Mouse (Mus musculus) C2C12 (cell line): ENCODE results near the gene Ssmem1. TPM values are rescaled to one million over a fixed set of nuclear protein-coding genes. Genes with fewer than 3 reads are reported as not detected.

Source experiments
- H3K27me3 ChIP-seq: one replicate; pipeline ENCODE4 v1.6.1; 2011; ENCODE audit not compliant: control insufficient read depth, insufficient read depth, insufficient read length
- H3K36me3 ChIP-seq: one replicate; pipeline ENCODE4 v1.6.1; 2011; ENCODE audit not compliant: control insufficient read depth, insufficient read depth
- H3K4me3 ChIP-seq: one replicate; pipeline ENCODE4 v1.5.1; 2011; ENCODE audit warnings: mild to moderate bottlenecking, control low read depth; ENCODE audit not compliant: poor library complexity, insufficient read depth, severe bottlenecking
- H3K79me2 ChIP-seq: one replicate; pipeline ENCODE4 v1.6.1; 2011; ENCODE audit not compliant: control insufficient read depth, insufficient read depth
- H3K79me3 ChIP-seq: one replicate; pipeline ENCODE4 v1.6.1; 2011; ENCODE audit warnings: low read depth, control low read depth
- H3ac ChIP-seq: one replicate; pipeline ENCODE3; 2011; ENCODE audit warnings: low read depth; ENCODE audit not compliant: control insufficient read depth, insufficient read length
- CEBPB ChIP-seq: IDR thresholded peaks from one replicate; pipeline ENCODE4 v1.6.1; 2011; ENCODE audit warnings: low read depth, mild to moderate bottlenecking, control low read depth, moderate library complexity
- CTCF ChIP-seq: IDR thresholded peaks from one replicate; pipeline ENCODE4 v1.5.1; 2011; ENCODE audit not compliant: control insufficient read depth, insufficient read depth, insufficient read length
- FOSL1 ChIP-seq: IDR thresholded peaks from one replicate; pipeline ENCODE4 v1.8.0; 2011; ENCODE audit warnings: mild to moderate bottlenecking, low read length; ENCODE audit not compliant: poor library complexity, insufficient read depth, severe bottlenecking
- MAX ChIP-seq: IDR thresholded peaks from one replicate; pipeline ENCODE4 v1.6.1; 2011; ENCODE audit warnings: mild to moderate bottlenecking, control low read depth
- MYOD1 ChIP-seq: IDR thresholded peaks from one replicate; pipeline ENCODE4 v1.6.1; 2011; ENCODE audit warnings: low read depth; ENCODE audit not compliant: control insufficient read depth, insufficient read length
- MYOG ChIP-seq: IDR thresholded peaks from one replicate; pipeline ENCODE4 v1.6.1; 2011; ENCODE audit not compliant: control insufficient read depth, insufficient read length; ENCODE audit errors: extremely low read depth
- USF1 ChIP-seq: IDR thresholded peaks from one replicate; pipeline ENCODE4 v1.6.1; 2011; ENCODE audit warnings: low read depth, mild to moderate bottlenecking, control low read depth, moderate library complexity
- polyA plus RNA-seq: library from polyadenylated mRNA; unstranded; fragments of >200 nt; fragmentation: generic; extraction: Trizol; gene quantifications from one replicate; pipeline ENCODE4 v1.2.1, GENCODE M21; 2012; ENCODE audit warnings: missing spikeins

Ssmem1 gene
- polyA plus RNA-seq, 1 experiment: 0.05 TPM

- no peak for TF ChIP-seq USF1
- TF ChIP-seq CTCF: no peak
- no peak for TF ChIP-seq MAX
- no peak for TF ChIP-seq MYOD1
- TF ChIP-seq CEBPB: no peak
- no peak for TF ChIP-seq MYOG
- no peak for TF ChIP-seq FOSL1
- Histone ChIP-seq H3K79me2 (peaks cover 19% of the 10 kb centered on the region), H3ac (no peak overlapping the region), H3K4me3 (no peak overlapping the region), H3K79me3 (peaks cover 3% of the 10 kb centered on the region), H3K27me3 (no peaks in the 10 kb centered on the region), H3K36me3 (peaks cover 33% of the 10 kb centered on the region)
Observed at GRCm38 (mm10) chr6:30510291-30510690, 642 bp downstream of the Ssmem1 start.

- Histone ChIP-seq H3K79me2 (peaks cover under 1% of the 10 kb centered on the region), H3K79me3 (no peaks in the 10 kb centered on the region), H3ac (no peak overlapping the region), H3K27me3 (no peaks in the 10 kb centered on the region), H3K4me3 (no peak overlapping the region), H3K36me3 (no peaks in the 10 kb centered on the region)
- TF ChIP-seq MYOG (no peak), USF1 (no peak), MYOD1 (no peak), MAX (no peak), CEBPB (no peak), FOSL1 (no peak), CTCF (no peak)
Observed at GRCm38 (mm10) chr6:30514242-30514641, 4.6 kb downstream of the Ssmem1 start.

- no peaks in the 10 kb centered on the region for H3K36me3 ChIP-seq
- no peaks in the 10 kb centered on the region for H3K79me2 ChIP-seq
- no peaks in the 10 kb centered on the region for H3K27me3 ChIP-seq
- H3ac ChIP-seq: no peak overlapping the region
- no peak overlapping the region for H3K4me3 ChIP-seq
- no peak for TF ChIP-seq USF1
- no peak for TF ChIP-seq MYOD1
- TF ChIP-seq CEBPB: no peak
- no peak for TF ChIP-seq CTCF
- TF ChIP-seq FOSL1: no peak
- TF ChIP-seq MAX: no peak
- no peak for TF ChIP-seq MYOG
- no peaks in the 10 kb centered on the region for H3K79me3 ChIP-seq
Observed at GRCm38 (mm10) chr6:30520400-30520799, 10.8 kb downstream of the Ssmem1 start.

GRCm38 (mm10) chr6:30525456-30526332 lies 16.0 kb downstream of the Ssmem1 start:
- Histone ChIP-seq H3K4me3 (no peak overlapping the region), H3ac (no peak overlapping the region), H3K36me3 (no peaks in the 10 kb centered on the region), H3K27me3 (no peaks in the 10 kb centered on the region), H3K79me3 (no peaks in the 10 kb centered on the region), H3K79me2 (no peaks in the 10 kb centered on the region)
- TF ChIP-seq CTCF (no peak), USF1 (no peak), FOSL1 (no peak), MYOD1 (no peak), MAX (no peak), MYOG (no peak), CEBPB (no peak)

GRCm38 (mm10) chr6:30526586-30527515 lies 17.2 kb downstream of the Ssmem1 start:
- no peak for TF ChIP-seq FOSL1
- no peak for TF ChIP-seq MYOG
- TF ChIP-seq MYOD1: no peak
- TF ChIP-seq MAX: no peak
- TF ChIP-seq CEBPB: no peak
- no peak for TF ChIP-seq CTCF
- Histone ChIP-seq H3ac (no peak overlapping the region), H3K4me3 (no peak overlapping the region), H3K27me3 (no peaks in the 10 kb centered on the region), H3K79me3 (no peaks in the 10 kb centered on the region), H3K79me2 (no peaks in the 10 kb centered on the region), H3K36me3 (no peaks in the 10 kb centered on the region)
